Mouse (Mus musculus): ENCODE data around the gene Tecpr1.

GRCm38 (mm10) chr5:144204303-144204702 is 19.1 kb downstream of the Tecpr1 start:
- no peak for TF ChIP-seq CTCF (IDR thresholded peaks at IDR 0.05; ENCODE audit: low read depth)
- TF ChIP-seq EP300 (IDR thresholded peaks at IDR 0.05; ENCODE audit: low read depth) = no peak

Data from liver, postnatal 0 days (tissue).